Mouse (Mus musculus): ENCODE measurements around the gene Pkp2.

The Pkp2 gene

GRCm38 (mm10) chr16:16262436-16262835, 49.3 kb downstream of the Pkp2 start:
- DNase-seq = no peak

GRCm38 (mm10) chr16:16272978-16273377, 59.9 kb downstream of the Pkp2 start:
- DNase-seq = no peak

GRCm38 (mm10) chr16:16273752-16274151, 60.6 kb downstream of the Pkp2 start:
- DNase-seq = no peak

- DNase-seq = peak; percentile 95
Observed at GRCm38 (mm10) chr16:16302369-16303137, 89.4 kb downstream of the Pkp2 start, which contains the start of gene Yars2. Yars2 (plus strand) TSS chr16:16302965.

- DNase-seq = peak; percentile 64
Observed at GRCm38 (mm10) chr16:16303138-16303827, 90.2 kb downstream of the Pkp2 start.

- no peak for DNase-seq
Observed at GRCm38 (mm10) chr16:16303888-16304287, 90.8 kb downstream of the Pkp2 start.

- DNase-seq = no peak
Observed at GRCm38 (mm10) chr16:16311319-16311718, 98.2 kb downstream of the Pkp2 start.
